Mouse (Mus musculus) erythroid progenitor cell, adult 5-6 weeks (primary cell): ENCODE data around the gene Tmx4. TPM values are rescaled to one million over a fixed set of nuclear protein-coding genes. Genes with fewer than 3 reads are reported as not detected.

Experiments
- ATAC-seq: replicated peaks from 2 replicates; pipeline ENCODE4 v1.8.0; 2016; ENCODE audit warnings: moderate number of reproducible peaks, mild to moderate bottlenecking, moderate TSS enrichment, inconsistent platforms; ENCODE audit not compliant: poor library complexity, low FRiP score, severe bottlenecking
- total RNA-seq, 2 experiments: library from RNA; stranded (forward) in 1 of 2; stranded (reverse) in 1 of 2; fragments of 150-400 nt in 1 of 2; fragments of 186-747, 209-891 nt in 1 of 2; gene quantifications; 2 replicates each; pipeline versions ENCODE4 v1.2.3 to v1.2.4; 2015 to 2017; ENCODE audit warnings: low replicate concordance in 2 of 2

The Tmx4 gene
- total RNA-seq, 2 experiments from 2014 or later, result 122 to 131 TPM

DNA sequence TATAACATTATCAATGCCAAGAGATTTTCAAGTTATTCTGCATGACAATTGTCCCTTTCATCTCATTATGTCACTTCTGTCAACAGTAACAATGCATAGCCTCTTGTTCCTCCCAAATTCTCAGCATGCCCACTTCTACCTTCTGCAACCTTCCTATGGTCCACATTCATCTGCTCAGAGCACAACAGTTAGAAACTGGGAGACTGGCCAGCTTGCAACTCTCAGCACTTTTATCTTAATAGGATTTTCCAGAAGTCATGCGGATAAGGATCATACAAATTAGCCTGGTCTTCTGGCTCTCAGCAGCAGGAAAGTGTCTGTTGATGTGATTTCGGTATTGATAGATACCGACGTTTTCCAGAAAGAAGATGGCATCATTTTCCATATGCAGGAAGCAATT is 58.7 kb downstream of the Tmx4 start:
- no peak for ATAC-seq

DNA sequence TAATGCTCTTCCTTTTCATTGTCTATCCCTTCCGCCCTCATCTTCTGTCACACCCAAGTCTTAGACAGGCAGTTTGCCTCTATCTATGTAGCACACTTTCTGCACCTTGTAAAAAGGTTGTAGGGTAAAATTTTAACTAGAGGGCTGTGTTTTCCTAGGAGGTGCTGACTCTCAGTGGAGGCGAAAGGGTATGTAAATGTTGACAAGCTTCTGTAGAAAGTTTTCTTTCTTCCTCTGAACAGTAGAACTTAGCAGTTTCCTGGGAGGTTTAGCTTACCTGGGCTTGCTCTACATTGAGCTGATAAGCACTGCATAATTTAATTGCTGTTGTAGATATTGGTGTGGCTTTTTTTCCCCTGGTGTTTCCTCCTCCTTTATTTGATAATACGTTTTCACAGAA is 84.5 kb downstream of the Tmx4 start:
- ATAC-seq, result no peak

DNA sequence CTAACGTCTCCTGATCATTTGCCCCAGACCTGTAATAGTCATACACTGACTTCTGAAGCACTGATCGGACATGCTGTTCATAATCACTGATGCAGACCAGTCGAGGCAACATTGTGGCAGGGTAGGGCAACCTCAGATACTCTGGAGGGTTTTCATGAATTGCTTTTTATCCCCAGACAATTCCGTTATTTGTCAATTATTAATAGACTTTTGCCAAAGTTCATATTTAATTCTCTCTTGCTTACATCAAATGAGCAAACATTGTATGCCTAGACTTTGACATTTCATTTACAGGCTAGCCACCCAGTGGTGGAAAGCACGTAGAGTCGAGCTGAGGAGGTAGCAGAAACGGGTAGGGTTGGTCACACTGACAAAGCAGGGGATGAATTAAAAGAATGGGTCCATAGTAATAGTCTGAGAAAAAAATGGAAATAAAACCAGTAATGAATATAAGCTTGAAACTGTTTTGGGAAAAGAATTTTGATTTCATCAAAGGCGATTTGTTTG is 89.7 kb downstream of the Tmx4 start, which contains the start of gene Hao1:
Hao1 (minus strand) TSS at position 148 of the 507 bp plus-strand sequence.
- no peak for ATAC-seq

DNA sequence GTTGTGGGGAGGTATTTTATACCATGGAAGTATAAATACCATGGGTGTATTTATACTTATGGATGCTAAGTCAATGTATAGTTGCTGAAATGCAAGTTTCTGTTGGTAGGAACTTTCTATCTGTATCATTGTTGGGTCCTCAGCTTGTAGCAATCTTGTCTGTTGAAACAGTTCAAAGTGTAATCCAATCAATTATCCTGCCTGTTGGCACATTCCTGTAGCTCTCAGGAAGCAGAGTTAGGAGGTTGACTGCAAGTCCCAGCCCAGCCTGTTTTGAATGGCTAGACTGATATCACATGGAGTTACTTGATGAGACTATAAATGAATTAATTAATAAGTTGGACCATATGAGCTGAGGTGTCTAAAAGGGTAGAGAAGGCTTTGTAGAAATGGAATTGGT is 91.6 kb downstream of the Tmx4 start:
- ATAC-seq, result no peak

DNA sequence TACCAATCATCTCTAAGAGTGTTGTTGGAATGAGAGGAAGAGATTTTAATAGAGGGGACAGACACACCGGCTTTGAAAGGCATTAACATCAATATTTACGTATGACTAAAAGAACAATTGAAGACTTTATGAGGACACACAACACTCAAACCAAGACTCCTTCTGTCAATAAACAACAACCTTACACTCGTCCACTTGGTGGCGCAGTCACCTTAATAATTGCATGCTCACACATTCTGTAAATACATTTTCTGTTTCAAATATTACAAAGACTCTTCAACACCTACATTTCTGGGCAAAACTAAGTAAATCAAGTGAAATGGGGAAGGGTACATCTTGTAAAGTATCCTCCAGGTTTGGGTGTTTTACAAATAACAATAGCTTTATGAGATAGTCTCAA is 94.2 kb downstream of the Tmx4 start:
- ATAC-seq, result no peak

DNA sequence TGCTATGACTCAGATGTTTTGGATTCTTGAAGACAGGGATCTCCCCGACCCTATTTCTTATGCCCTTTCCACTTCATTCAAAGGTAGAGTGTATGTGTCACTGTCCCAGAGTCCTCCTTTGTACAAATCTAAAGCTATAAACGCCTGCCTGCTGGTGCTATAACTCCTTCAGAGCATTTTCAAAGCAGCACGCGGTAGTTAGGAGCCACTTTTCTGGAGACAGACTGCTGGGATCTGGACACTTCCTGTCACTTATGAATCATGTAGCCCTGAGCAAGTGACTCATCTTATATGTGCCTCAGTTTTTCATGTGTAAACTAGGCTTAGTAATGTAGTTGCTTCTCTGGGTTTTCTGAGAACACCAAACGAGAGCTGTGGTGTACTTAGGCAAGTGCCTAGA is 98.8 kb downstream of the Tmx4 start:
- ATAC-seq, result no peak

DNA sequence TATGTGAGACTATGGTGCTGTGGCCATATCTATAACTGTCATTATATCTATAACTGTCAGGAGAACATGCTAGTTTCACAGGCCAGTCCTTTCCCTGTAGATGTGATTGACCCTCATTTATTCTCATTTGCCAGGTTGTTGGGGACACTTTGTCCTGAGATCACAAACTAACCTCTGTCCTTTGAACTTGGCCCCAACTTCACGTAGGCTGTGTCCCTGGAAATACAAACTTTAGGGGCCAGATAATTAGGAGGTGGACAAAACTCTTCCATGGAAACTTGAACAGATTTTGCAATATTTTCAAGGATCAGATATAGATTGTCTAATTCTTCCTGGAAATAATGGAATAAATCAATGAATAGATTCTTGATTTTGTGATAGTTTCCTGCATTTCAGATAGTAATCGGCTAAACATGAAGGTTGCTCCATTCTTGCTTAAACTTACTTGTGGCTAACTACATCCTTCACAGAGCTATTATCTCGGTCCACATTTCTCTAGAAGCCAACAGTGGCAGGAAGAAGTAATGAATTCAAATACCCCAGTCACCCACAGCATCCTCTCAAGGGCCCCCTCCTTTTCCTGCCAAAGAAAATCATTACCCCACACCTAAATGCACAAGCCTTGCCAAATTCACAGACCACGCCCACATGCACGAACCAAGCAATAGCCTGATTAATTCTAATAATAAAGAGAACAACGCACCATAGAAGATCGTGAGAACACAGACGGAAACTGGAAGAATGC is 99.5 kb downstream of the Tmx4 start:
- no peak for ATAC-seq

Other genes with a start within 250 kb of the Tmx4 start
- gene Hao1, start 89.8 kb downstream of the Tmx4 start, total RNA-seq (2015; ENCODE audit: low replicate concordance), result not detected in 2 replicates
- not detected in 2 replicates for gene Hao1, start 89.8 kb downstream of the Tmx4 start, total RNA-seq (2017; ENCODE audit: low replicate concordance)
- 0.72 and 2.1 TPM in 2 replicates for gene Plcb1, start 141.9 kb upstream of the Tmx4 start, total RNA-seq (2015; ENCODE audit: low replicate concordance)
- 1.0 TPM in 1 of 2 replicates, not detected in the other for gene Plcb1, start 141.9 kb upstream of the Tmx4 start, total RNA-seq (2017; ENCODE audit: low replicate concordance)